Mouse (Mus musculus): ENCODE measurements around the gene Nfia. TPM values are rescaled to one million over a fixed set of nuclear protein-coding genes. Genes with fewer than 3 reads are reported as not detected.

Nfia gene
- polyA plus RNA-seq, 1 experiment from 2014 or later: 52.9 TPM

GRCm38 (mm10) chr4:98091368-98091827, 318.9 kb downstream of the Nfia start:
- Histone ChIP-seq H3K4me1 (replicated peaks; ENCODE audit: control insufficient read depth, insufficient read depth, low read length) (peaks cover 35% of the 10 kb centered on the region), H3K9me3 (ENCODE audit: control insufficient read depth, low read length) (no peaks in the 10 kb centered on the region), H3K36me3 (ENCODE audit: control insufficient read depth, insufficient read depth, low read length) (no peaks in the 10 kb centered on the region), H3K4me2 (ENCODE audit: low read depth, low read length) (no peak overlapping the region), H3K27me3 (ENCODE audit: control insufficient read depth, insufficient read depth, low read depth, low read length) (no peaks in the 10 kb centered on the region), H3K4me3 (ENCODE audit: low read length) (no peak overlapping the region), H3K27ac (ENCODE audit: low read length) (peak overlapping the region; percentile 85), H3K9ac (ENCODE audit: low read length) (no peak overlapping the region)
- WGBS: 27% methylated on average over 4 of the region's 4 CpGs
- peak; percentile 77 for ATAC-seq (ENCODE audit: low read depth)

DNA sequence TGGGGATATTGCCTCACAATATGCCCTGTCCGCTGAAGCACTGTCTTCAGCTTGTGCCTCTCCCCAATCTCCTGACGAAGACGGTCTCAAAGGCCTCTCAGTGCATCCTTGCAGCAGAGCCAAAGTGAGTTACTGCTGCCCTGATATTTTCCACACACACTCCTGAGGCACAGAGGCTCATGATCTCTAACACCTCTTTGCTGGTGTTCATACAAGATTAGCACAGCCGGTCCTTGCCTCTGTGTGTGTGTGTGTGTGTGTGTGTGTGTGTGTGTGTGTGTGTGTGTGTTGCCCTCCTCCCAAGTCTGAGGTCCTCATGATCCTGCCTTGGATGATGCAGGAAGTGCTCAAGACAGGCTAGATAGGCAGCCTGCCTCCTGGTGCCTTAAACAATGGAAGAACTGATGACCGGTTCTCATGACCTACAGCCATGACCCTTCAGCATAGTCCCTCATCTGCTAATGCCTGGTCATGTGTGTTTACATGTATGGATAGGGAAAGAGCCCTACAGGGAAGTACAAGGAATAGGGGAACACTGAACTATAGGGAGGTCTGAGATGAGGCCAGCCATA, 319.5 kb downstream of the Nfia start:
- Histone ChIP-seq H3K4me3 (ENCODE audit: low read length) (no peak overlapping the region), H3K9me3 (ENCODE audit: control insufficient read depth, low read length) (no peaks in the 10 kb centered on the region), H3K4me1 (replicated peaks; ENCODE audit: control insufficient read depth, insufficient read depth, low read length) (peaks cover 29% of the 10 kb centered on the region), H3K9ac (ENCODE audit: low read length) (no peak overlapping the region), H3K4me2 (ENCODE audit: low read depth, low read length) (no peak overlapping the region), H3K27ac (ENCODE audit: low read length) (peak overlapping the region; percentile 85), H3K36me3 (ENCODE audit: control insufficient read depth, insufficient read depth, low read length) (no peaks in the 10 kb centered on the region), H3K27me3 (ENCODE audit: control insufficient read depth, insufficient read depth, low read depth, low read length) (no peaks in the 10 kb centered on the region)
- no peak for ATAC-seq (ENCODE audit: low read depth)
- WGBS: 58% methylated on average over 5 of the region's 5 CpGs

DNA sequence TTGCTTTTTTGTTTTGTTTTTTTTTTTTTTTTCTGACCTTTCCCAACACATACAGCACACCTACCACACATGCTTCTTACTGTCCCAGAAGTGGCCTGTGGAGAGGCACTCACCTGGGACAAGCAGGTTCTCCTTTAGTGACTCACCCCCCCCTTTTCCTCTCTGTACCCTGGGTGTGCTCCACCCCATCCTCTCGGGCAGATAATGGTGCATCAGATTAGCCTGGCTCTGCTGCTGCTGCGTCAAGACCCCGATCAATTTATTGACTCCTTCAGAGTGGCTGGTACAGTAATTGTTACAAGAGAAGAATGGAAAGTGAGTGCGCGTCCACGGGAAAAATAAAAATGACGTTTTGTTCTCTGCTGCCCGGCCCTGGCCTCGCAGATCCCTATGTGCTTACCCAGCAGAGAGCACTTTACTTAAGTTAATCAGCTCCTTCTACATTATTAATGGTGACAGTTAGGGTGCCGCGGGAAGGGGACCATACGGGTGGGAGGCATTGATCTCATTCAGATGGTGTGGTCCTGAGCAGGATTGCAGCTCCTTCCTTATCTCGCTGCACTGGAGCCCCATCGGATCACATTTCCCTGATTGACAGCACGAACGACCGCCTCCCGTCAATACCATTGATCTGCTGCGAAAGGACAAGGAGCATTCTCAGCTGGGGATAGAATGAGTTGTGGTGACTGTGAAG, 321.7 kb downstream of the Nfia start:
- Histone ChIP-seq H3K4me1 (replicated peaks; ENCODE audit: control insufficient read depth, insufficient read depth, low read length) (peaks cover 23% of the 10 kb centered on the region), H3K36me3 (ENCODE audit: control insufficient read depth, insufficient read depth, low read length) (no peaks in the 10 kb centered on the region), H3K4me3 (ENCODE audit: low read length) (no peak overlapping the region), H3K27me3 (ENCODE audit: control insufficient read depth, insufficient read depth, low read depth, low read length) (no peaks in the 10 kb centered on the region), H3K9me3 (ENCODE audit: control insufficient read depth, low read length) (no peaks in the 10 kb centered on the region), H3K9ac (ENCODE audit: low read length) (no peak overlapping the region), H3K27ac (ENCODE audit: low read length) (no peak overlapping the region), H3K4me2 (ENCODE audit: low read depth, low read length) (no peak overlapping the region)
- WGBS: 36% methylated on average over 19 of the region's 19 CpGs
- no peak for ATAC-seq (ENCODE audit: low read depth)

GRCm38 (mm10) chr4:98095060-98095459, 322.5 kb downstream of the Nfia start:
- Histone ChIP-seq H3K9me3 (ENCODE audit: control insufficient read depth, low read length) (no peaks in the 10 kb centered on the region), H3K27ac (ENCODE audit: low read length) (no peak overlapping the region), H3K4me2 (ENCODE audit: low read depth, low read length) (no peak overlapping the region), H3K27me3 (ENCODE audit: control insufficient read depth, insufficient read depth, low read depth, low read length) (no peaks in the 10 kb centered on the region), H3K4me1 (replicated peaks; ENCODE audit: control insufficient read depth, insufficient read depth, low read length) (peaks cover 20% of the 10 kb centered on the region), H3K9ac (ENCODE audit: low read length) (no peak overlapping the region), H3K4me3 (ENCODE audit: low read length) (no peak overlapping the region), H3K36me3 (ENCODE audit: control insufficient read depth, insufficient read depth, low read length) (no peaks in the 10 kb centered on the region)
- WGBS: 60% methylated on average over 2 of the region's 2 CpGs
- ATAC-seq (ENCODE audit: low read depth): no peak

- H3K27ac ChIP-seq (ENCODE audit: low read length): peak overlapping the region; percentile 76
- WGBS: 59% methylated on average over 4 of the region's 4 CpGs
- H3K9ac ChIP-seq (ENCODE audit: low read length): no peak overlapping the region
- H3K4me2 ChIP-seq (ENCODE audit: low read depth, low read length): no peak overlapping the region
- H3K36me3 ChIP-seq (ENCODE audit: control insufficient read depth, insufficient read depth, low read length): no peaks in the 10 kb centered on the region
- no peak overlapping the region for H3K4me3 ChIP-seq (ENCODE audit: low read length)
- ATAC-seq (ENCODE audit: low read depth): peak; percentile 44; the same call in 1 of the 2 replicates
- H3K27me3 ChIP-seq (ENCODE audit: control insufficient read depth, insufficient read depth, low read depth, low read length): no peaks in the 10 kb centered on the region
- no peaks in the 10 kb centered on the region for H3K9me3 ChIP-seq (ENCODE audit: control insufficient read depth, low read length)
- peaks cover 4% of the 10 kb centered on the region; the same call in 1 of the 2 replicates for H3K4me1 ChIP-seq (replicated peaks; ENCODE audit: control insufficient read depth, insufficient read depth, low read length)
Measured at GRCm38 (mm10) chr4:98097013-98097566, 324.6 kb downstream of the Nfia start.

- H3K27me3 ChIP-seq (ENCODE audit: control insufficient read depth, insufficient read depth, low read depth, low read length): no peaks in the 10 kb centered on the region
- 32% methylated on average over 1 of the region's 1 CpGs for WGBS
- H3K36me3 ChIP-seq (ENCODE audit: control insufficient read depth, insufficient read depth, low read length): no peaks in the 10 kb centered on the region
- no peak overlapping the region for H3K9ac ChIP-seq (ENCODE audit: low read length)
- H3K27ac ChIP-seq (ENCODE audit: low read length): no peak overlapping the region
- no peak overlapping the region for H3K4me3 ChIP-seq (ENCODE audit: low read length)
- H3K4me2 ChIP-seq (ENCODE audit: low read depth, low read length): no peak overlapping the region
- ATAC-seq (ENCODE audit: low read depth): no peak
- H3K4me1 ChIP-seq (replicated peaks; ENCODE audit: control insufficient read depth, insufficient read depth, low read length): peaks cover 5% of the 10 kb centered on the region; the same call in 1 of the 2 replicates
- no peaks in the 10 kb centered on the region for H3K9me3 ChIP-seq (ENCODE audit: control insufficient read depth, low read length)
Measured at GRCm38 (mm10) chr4:98098663-98099062, 326.1 kb downstream of the Nfia start.

DNA sequence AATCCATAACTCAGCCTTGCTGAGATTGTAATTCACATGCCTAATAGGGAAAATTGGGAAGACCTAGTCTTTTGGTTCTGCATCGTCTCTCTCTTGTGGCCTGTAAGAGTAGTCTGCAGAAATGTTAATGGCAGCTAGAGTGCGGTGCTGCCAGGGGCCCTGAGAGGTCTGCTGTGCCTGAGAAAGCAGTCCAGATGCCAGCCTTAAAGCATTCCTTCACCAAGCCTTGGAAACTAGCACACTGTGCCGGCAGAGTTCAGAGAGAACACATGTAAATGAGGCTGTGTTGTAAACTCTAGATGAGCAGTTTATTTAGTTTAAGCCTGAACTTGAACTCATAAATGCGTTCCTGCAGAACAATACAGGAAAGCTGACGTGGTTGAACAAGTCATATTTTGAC, 326.9 kb downstream of the Nfia start:
- Histone ChIP-seq H3K36me3 (ENCODE audit: control insufficient read depth, insufficient read depth, low read length) (no peaks in the 10 kb centered on the region), H3K4me3 (ENCODE audit: low read length) (no peak overlapping the region), H3K4me1 (replicated peaks; ENCODE audit: control insufficient read depth, insufficient read depth, low read length) (peaks cover 6% of the 10 kb centered on the region; the same call in 1 of the 2 replicates), H3K27me3 (ENCODE audit: control insufficient read depth, insufficient read depth, low read depth, low read length) (no peaks in the 10 kb centered on the region), H3K9ac (ENCODE audit: low read length) (no peak overlapping the region), H3K27ac (ENCODE audit: low read length) (no peak overlapping the region), H3K9me3 (ENCODE audit: control insufficient read depth, low read length) (no peaks in the 10 kb centered on the region), H3K4me2 (ENCODE audit: low read depth, low read length) (no peak overlapping the region)
- ATAC-seq (ENCODE audit: low read depth): no peak
- 65% methylated on average over 5 of the region's 5 CpGs for WGBS

GRCm38 (mm10) chr4:98101153-98102096, 328.9 kb downstream of the Nfia start:
- Histone ChIP-seq H3K36me3 (ENCODE audit: control insufficient read depth, insufficient read depth, low read length) (no peaks in the 10 kb centered on the region), H3K9me3 (ENCODE audit: control insufficient read depth, low read length) (no peaks in the 10 kb centered on the region), H3K4me3 (ENCODE audit: low read length) (no peak overlapping the region), H3K27me3 (ENCODE audit: control insufficient read depth, insufficient read depth, low read depth, low read length) (no peaks in the 10 kb centered on the region), H3K4me2 (ENCODE audit: low read depth, low read length) (no peak overlapping the region), H3K9ac (ENCODE audit: low read length) (no peak overlapping the region), H3K27ac (ENCODE audit: low read length) (no peak overlapping the region), H3K4me1 (replicated peaks; ENCODE audit: control insufficient read depth, insufficient read depth, low read length) (peaks cover 18% of the 10 kb centered on the region)
- 59% methylated on average over 10 of the region's 10 CpGs for WGBS
- no peak for ATAC-seq (ENCODE audit: low read depth)
